Mouse (Mus musculus) effector memory CD4-positive, alpha-beta T cell, adult 7 months (primary cell): ENCODE measurements around the gene Pdap1. TPM values are rescaled to one million over a fixed set of nuclear protein-coding genes. Genes with fewer than 3 reads are reported as not detected.

Experiments
- polyA plus RNA-seq: library from polyadenylated mRNA; unstranded; fragments of 100-300 nt; shearing (Covaris generic); gene quantifications from one replicate; pipeline ENCODE4 v1.2.1, GENCODE M21; 2017

Pdap1 gene
- polyA plus RNA-seq = 33.9 TPM

DNA sequence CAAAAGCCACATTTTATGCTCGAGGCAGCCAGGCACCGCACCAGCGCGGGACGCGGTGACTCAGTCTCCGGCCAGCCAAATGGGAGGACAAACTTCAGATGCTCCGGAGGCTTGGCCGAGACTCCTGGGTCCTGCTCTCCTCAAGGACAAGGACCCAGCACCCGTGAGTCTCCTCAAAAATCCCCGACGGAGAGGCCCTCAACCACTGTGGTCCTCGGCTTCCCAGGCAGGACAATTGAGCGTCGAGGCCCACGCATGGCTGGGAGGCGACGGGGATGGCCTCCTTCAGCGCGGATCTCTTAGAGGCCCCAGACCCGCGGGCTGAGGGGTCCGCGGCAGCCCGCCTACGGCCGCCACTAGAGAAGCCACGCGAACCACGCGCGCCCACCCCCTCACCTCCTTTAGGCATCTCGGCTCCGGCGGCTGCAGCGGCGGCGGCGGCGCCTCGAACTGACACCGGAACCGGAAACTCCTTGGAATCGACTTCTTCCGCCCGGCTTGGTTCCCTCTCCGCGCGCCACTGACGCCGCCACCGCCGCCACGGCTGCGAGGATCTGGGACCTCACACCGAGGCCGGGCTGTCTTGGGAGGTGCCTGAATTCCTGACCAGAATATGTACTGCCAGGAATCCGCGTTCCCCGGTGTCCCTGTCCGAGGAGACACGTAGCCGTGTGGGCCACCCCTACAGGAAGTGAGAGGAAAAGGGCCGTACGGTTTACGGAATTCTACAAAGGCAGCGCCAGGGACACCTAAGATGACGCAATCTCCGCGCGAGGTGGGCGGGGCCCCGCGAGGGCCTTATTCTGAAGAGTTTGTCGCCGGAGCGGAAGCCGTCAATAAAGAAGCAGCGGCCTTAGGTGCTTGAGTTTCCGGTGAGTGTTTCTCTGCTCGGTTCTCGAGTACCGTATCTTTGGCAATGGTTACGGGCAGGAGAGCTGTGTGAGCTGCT is at the start of gene Pdap1, which contains the start of gene Bud31:
Pdap1 (minus strand) TSS at position 668 of the 949 bp plus-strand sequence.
Bud31 (plus strand) TSS at position 792 of the 949 bp plus-strand sequence.

GRCm38 (mm10) chr5:145166536-145167305 is 26.7 kb upstream of the Pdap1 start, which contains the start of the genes Ptcd1 and Cpsf4:
Gene Ptcd1 (minus strand): TSS chr5:145167108.
Gene Cpsf4 (plus strand): TSS chr5:145167213.

GRCm38 (mm10) chr5:145114071-145114605 is 25.9 kb downstream of the Pdap1 start, which contains the start of gene Arpc1b:
Gene Arpc1b (plus strand): TSS chr5:145114215.

DNA sequence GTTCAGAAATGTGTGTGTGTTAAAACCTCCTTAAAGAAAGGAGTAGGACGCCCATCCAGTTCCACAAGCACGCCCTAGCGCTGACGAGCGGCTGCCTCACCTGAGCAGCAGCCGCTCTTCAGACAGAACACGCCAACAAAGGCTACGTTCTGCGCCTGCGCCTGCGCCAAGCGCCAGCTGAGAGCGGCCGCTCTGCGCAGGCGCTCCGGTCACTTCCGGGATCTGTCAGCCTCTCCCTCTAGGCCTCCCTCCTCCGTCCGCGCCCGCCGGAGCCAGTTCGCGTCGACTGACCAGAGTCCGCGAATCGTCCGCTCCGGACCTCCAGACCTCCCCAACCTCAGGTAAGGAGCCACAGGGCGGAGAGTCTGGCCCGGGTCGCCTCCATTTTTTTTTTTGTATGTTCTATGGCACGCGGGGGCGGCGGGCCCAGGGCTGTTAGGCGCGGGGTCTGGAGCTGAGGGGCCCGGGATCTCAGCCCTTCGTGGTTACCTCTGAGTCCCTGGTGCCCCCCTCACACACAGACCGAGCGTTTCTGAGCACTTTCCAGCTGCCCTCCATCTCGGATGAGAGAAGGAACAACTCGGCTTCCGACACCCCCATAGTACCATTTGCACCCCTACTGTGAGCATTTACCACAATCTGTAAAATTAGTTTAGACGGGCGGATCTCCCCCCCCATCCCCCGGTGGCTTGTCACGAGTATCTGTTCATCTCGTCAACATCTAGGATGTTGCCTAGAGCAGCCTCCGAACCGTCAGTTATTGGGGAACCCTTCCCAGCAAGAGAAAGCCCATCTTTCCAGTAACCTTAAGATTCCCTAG is 56.2 kb downstream of the Pdap1 start, which contains the start of the genes Arpc1a and Kpna7:
Arpc1a (plus strand) TSS at position 199 of the 820 bp plus-strand sequence.
Kpna7 (minus strand) TSS at position 399 of the 820 bp plus-strand sequence.

Other genes with a start within 250 kb of the Pdap1 start
- 38.8 TPM for gene Smurf1, start 174.4 kb downstream of the Pdap1 start, polyA plus RNA-seq
- gene Gm4871, start 107.5 kb downstream of the Pdap1 start, polyA plus RNA-seq = not detected
- not detected for gene 1700018F24Rik, start 97.2 kb downstream of the Pdap1 start, polyA plus RNA-seq
- 64.2 TPM for gene Arpc1a, start 56.4 kb downstream of the Pdap1 start, polyA plus RNA-seq
- gene Kpna7, start 56.2 kb downstream of the Pdap1 start, polyA plus RNA-seq = 0.79 TPM
- gene Arpc1b, start 26.0 kb downstream of the Pdap1 start, polyA plus RNA-seq = 1,265 TPM
- 213 TPM for gene Bud31, start 124 bp upstream of the Pdap1 start, polyA plus RNA-seq
- 15.7 TPM for gene Ptcd1, start 26.9 kb upstream of the Pdap1 start, polyA plus RNA-seq
- gene Cpsf4, start 27.0 kb upstream of the Pdap1 start, polyA plus RNA-seq = 28.8 TPM
- 228 TPM for gene Atp5j2, start 51.8 kb upstream of the Pdap1 start, polyA plus RNA-seq
- gene Zkscan14, start 61.6 kb upstream of the Pdap1 start, polyA plus RNA-seq = 36.2 TPM
- 5.7 TPM for gene Zkscan5, start 64.3 kb upstream of the Pdap1 start, polyA plus RNA-seq
- 73.4 TPM for gene Zfp655, start 91.5 kb upstream of the Pdap1 start, polyA plus RNA-seq
- gene Zscan25, start 140.3 kb upstream of the Pdap1 start, polyA plus RNA-seq = 1.2 TPM
- not detected for gene Cyp3a57, start 205.0 kb upstream of the Pdap1 start, polyA plus RNA-seq